Mouse (Mus musculus) kidney, adult 18-20 months (tissue): ENCODE data around the gene Alkbh4.

Experiments
- DNase-seq: peaks from one replicate; pipeline ENCODE4 v3.0.0; 2021

Alkbh4 gene

GRCm38 (mm10) chr5:136182049-136182448, 46.1 kb downstream of the Alkbh4 start:
- no peak for DNase-seq

DNA sequence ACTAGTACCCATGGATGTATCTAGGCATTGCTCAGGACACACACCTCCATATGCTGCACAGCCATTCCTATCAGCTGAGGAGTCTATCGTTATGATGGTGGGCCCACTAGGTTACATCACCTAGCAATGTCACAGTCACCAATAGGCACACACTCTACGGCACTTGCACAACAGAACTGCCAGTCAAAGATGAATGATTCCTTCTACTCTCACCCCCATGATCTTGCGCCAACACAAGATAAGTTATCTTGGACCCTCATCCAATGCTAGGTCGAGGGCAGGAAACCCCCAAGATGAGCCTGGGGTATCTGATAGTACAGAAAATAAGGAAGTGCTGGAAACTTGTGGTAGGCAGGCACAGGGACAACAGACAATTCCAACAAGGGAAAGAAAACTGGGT, 46.9 kb downstream of the Alkbh4 start:
- DNase-seq, result no peak

- DNase-seq, result no peak
These were observed 47.8 kb downstream of the Alkbh4 start for GRCm38 (mm10) chr5:136183766-136184165.

DNA sequence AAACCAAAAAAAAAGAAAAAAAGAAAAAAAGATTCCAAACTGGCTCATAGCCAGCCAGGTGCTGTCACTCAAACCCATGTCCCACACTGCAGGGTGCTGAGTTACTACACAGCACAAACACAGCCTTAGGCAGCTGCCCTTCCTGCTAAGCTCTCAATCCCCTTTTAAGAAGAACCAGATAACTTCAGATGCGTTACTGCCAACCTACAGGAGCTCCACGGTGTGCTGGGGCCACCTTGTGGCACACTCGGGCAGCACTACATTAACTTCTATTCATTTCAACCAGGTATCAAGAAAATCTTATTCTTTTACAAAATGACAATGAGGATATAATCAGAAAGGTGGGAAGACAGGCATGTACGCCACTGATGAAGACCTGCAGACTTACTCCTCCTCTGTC, 50.8 kb downstream of the Alkbh4 start:
- peak; percentile 66 for DNase-seq
